Mouse (Mus musculus): Measurements from ENCODE around the gene Actr2.
A peak's percentile ranks its signal among the peaks of the same experiment; 100 is the strongest.
"Not testable (repeated sequence)": the region's sequence is repeated elsewhere in the genome, so short reads cannot be mapped to it uniquely, and the experiment has no call there.

Actr2 gene

GRCm38 (mm10) chr11:20043256-20043655 is 69.5 kb downstream of the Actr2 start:
- DNase-seq = no peak

- DNase-seq = no peak
These were observed 70.6 kb downstream of the Actr2 start for GRCm38 (mm10) chr11:20042106-20042505.

GRCm38 (mm10) chr11:20041164-20041920 is 71.4 kb downstream of the Actr2 start:
- peak; percentile 32 for DNase-seq

GRCm38 (mm10) chr11:20038723-20039122 is 74.0 kb downstream of the Actr2 start:
- DNase-seq = no peak

GRCm38 (mm10) chr11:20037739-20038138 is 75.0 kb downstream of the Actr2 start:
- DNase-seq = no peak

GRCm38 (mm10) chr11:20035972-20036371 is 76.7 kb downstream of the Actr2 start:
- DNase-seq = no peak

GRCm38 (mm10) chr11:20035343-20035928 is 77.3 kb downstream of the Actr2 start:
- no peak for DNase-seq

- no peak for DNase-seq
These were observed 78.3 kb downstream of the Actr2 start for GRCm38 (mm10) chr11:20034337-20034947.

GRCm38 (mm10) chr11:20033541-20034160 is 79.1 kb downstream of the Actr2 start:
- DNase-seq = no peak

GRCm38 (mm10) chr11:20031536-20031935 is 81.2 kb downstream of the Actr2 start:
- no peak for DNase-seq

- not testable (repeated sequence) for DNase-seq
These were observed 81.7 kb downstream of the Actr2 start for GRCm38 (mm10) chr11:20030973-20031372.

- no peak for DNase-seq
These were observed 83.7 kb downstream of the Actr2 start for GRCm38 (mm10) chr11:20029014-20029413.

- DNase-seq = no peak
These were observed 84.3 kb downstream of the Actr2 start for GRCm38 (mm10) chr11:20028396-20028795.

- DNase-seq = peak; percentile 33
These were observed 85.0 kb downstream of the Actr2 start for GRCm38 (mm10) chr11:20027719-20028118.

- peak; percentile 41 for DNase-seq
These were observed 86.8 kb downstream of the Actr2 start for GRCm38 (mm10) chr11:20025899-20026298.

GRCm38 (mm10) chr11:20022911-20023482 is 89.7 kb downstream of the Actr2 start:
- DNase-seq = no peak

- DNase-seq = no peak
These were observed 90.3 kb downstream of the Actr2 start for GRCm38 (mm10) chr11:20022462-20022861.

- no peak for DNase-seq
These were observed 92.0 kb downstream of the Actr2 start for GRCm38 (mm10) chr11:20020720-20021119.

GRCm38 (mm10) chr11:20018905-20019304 is 93.8 kb downstream of the Actr2 start:
- DNase-seq = no peak

- no peak for DNase-seq
These were observed 94.8 kb downstream of the Actr2 start for GRCm38 (mm10) chr11:20017937-20018336.

GRCm38 (mm10) chr11:20013366-20013765 is 99.3 kb downstream of the Actr2 start:
- no peak for DNase-seq

All from kidney, adult 11 months (tissue).